Mouse (Mus musculus) kidney, adult 2 months (tissue): ENCODE measurements around the gene 1700069L16Rik. TPM values are rescaled to one million over a fixed set of nuclear protein-coding genes. Genes with fewer than 3 reads are reported as not detected.

Experiments
- DNase-seq: peaks from one replicate; pipeline ENCODE4 v3.0.0; 2021
- H3K27ac ChIP-seq: fragments of 200-500 bp; 2 replicates; pipeline ENCODE4 v1.5.1; 2012; ENCODE audit warnings: low read depth, low read length, control low read depth, inconsistent platforms; ENCODE audit not compliant: insufficient read depth
- H3K27me3 ChIP-seq: fragments of 200-500 bp; replicated peaks from 2 replicates; pipeline ENCODE4 v1.6.1; 2012; ENCODE audit warnings: mild to moderate bottlenecking, moderate library complexity, low read length, inconsistent platforms; ENCODE audit not compliant: control insufficient read depth, insufficient read depth
- H3K36me3 ChIP-seq: fragments of 200-500 bp; 2 replicates; pipeline ENCODE4 v1.6.1; 2012; ENCODE audit warnings: mild to moderate bottlenecking, moderate library complexity, low read length, inconsistent platforms; ENCODE audit not compliant: control insufficient read depth, insufficient read depth
- H3K4me1 ChIP-seq: fragments of 200-500 bp; 2 replicates; pipeline ENCODE4 v1.6.1; 2011; ENCODE audit warnings: low read length; ENCODE audit not compliant: control insufficient read depth, insufficient read depth
- H3K4me3 ChIP-seq: fragments of 200-500 bp; 2 replicates; pipeline ENCODE4 v1.5.1; 2011; ENCODE audit warnings: mild to moderate bottlenecking, low read depth, low read length, control low read depth; ENCODE audit not compliant: insufficient read depth
- CTCF ChIP-seq: fragments of 200-500 bp; conservative IDR thresholded peaks from 2 replicates; pipeline ENCODE4 v1.5.1; 2011; ENCODE audit warnings: low read depth, mild to moderate bottlenecking, control low read depth, low read length, moderate library complexity, mixed read lengths; ENCODE audit not compliant: insufficient read depth, insufficient read length
- POLR2A ChIP-seq: fragments of 200-500 bp; IDR thresholded peaks from one replicate; pipeline ENCODE4 v1.6.1; 2011; ENCODE audit warnings: low read depth, low read length, control low read depth
- WGBS: fragments of 180-500 bp; shearing (Covaris S2); methylation state at CpG from one replicate; pipeline ENCODE4 v1.1.7; 2018; 5-methylcytosine and 5-hydroxymethylcytosine counted together
- polyA plus RNA-seq: library from polyadenylated mRNA; depleted of rRNA; stranded (reverse); fragments of >200 nt; gene quantifications from 2 replicates; pipeline ENCODE4 v1.2.3, GENCODE M21; 2012

Gene 1700069L16Rik
- polyA plus RNA-seq, 1 experiment, result not detected

DNA sequence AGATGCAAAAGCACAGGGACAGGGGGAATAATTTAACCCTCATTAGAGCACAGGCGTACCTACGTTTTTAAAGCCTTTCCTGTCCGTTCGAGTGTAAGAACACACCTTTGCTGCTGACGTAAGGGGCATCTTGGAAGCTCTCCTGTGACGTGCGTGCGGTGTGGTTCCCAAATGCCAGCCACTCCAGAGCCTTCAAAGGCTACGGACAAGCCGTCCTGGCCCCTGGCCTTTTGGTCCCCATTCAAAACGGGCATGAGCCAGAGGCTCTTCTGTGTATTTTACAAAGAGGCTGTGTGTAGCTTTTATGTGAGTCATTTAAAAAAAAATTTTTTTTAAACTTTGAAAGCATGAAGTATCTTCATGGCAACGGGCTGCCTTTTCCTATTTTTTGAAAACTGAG, 69.8 kb downstream of the 1700069L16Rik start:
- 74% methylated on average over 12 of the region's 12 CpGs for WGBS
- DNase-seq, result no peak
- Histone ChIP-seq H3K4me1 (no peaks in the 10 kb centered on the region), H3K4me3 (no peak overlapping the region), H3K36me3 (no peaks in the 10 kb centered on the region), H3K27ac (no peak overlapping the region), H3K27me3 (no peaks in the 10 kb centered on the region)
- TF ChIP-seq CTCF, result no peak
- TF ChIP-seq POLR2A, result no peak

DNA sequence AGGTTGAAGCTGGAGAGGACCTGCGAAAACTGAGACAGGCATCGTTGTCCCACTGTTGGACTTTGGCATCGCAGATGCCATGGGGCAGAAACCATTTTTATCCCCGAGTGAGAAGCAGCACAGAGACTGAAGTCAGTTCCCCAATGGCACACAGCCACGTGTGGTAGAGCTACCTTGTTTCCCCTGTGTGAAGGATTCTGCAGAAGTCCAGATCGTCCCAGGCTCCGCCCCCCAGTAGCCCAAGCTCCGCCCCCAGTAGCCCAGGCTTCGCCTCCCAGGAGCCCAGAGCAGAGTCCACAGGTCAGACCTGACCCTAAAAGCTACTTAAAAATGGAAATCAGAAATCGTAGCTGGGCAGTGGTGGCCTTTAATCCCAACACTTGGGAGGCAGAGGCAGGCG, 70.4 kb downstream of the 1700069L16Rik start:
- 74% methylated on average over 11 of the region's 11 CpGs for WGBS
- no peak for DNase-seq
- TF ChIP-seq POLR2A, result no peak
- TF ChIP-seq CTCF, result no peak
- H3K27me3 ChIP-seq, result no peaks in the 10 kb centered on the region
- no peak overlapping the region for H3K27ac ChIP-seq
- H3K4me3 ChIP-seq, result no peak overlapping the region
- no peaks in the 10 kb centered on the region for H3K36me3 ChIP-seq
- H3K4me1 ChIP-seq, result no peaks in the 10 kb centered on the region

DNA sequence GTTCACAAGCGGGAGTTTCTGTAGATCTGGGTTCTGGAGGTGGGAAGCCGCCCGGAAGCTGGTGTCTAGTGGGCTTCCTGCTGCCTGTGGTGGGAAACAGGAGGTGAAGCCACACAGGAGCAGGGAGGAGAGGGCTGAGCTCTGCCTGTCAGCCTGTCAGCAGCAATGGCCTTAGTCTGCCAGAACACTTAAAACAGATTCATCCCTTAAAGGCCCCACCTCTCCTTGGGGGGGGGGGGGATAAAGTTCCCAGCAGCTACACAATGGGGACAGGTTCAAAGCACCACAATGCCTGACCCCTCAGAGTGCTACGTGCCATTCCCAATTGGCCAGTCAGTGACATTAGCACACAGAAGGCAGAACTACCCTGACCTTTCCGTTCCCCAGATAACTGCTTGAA, 72.4 kb downstream of the 1700069L16Rik start:
- TF ChIP-seq CTCF (no peak), POLR2A (no peak)
- Histone ChIP-seq H3K27ac (no peak overlapping the region), H3K4me1 (no peaks in the 10 kb centered on the region), H3K4me3 (no peak overlapping the region), H3K36me3 (no peaks in the 10 kb centered on the region), H3K27me3 (no peaks in the 10 kb centered on the region)
- peak; percentile 18 for DNase-seq
- 31% methylated on average over 5 of the region's 5 CpGs for WGBS

DNA sequence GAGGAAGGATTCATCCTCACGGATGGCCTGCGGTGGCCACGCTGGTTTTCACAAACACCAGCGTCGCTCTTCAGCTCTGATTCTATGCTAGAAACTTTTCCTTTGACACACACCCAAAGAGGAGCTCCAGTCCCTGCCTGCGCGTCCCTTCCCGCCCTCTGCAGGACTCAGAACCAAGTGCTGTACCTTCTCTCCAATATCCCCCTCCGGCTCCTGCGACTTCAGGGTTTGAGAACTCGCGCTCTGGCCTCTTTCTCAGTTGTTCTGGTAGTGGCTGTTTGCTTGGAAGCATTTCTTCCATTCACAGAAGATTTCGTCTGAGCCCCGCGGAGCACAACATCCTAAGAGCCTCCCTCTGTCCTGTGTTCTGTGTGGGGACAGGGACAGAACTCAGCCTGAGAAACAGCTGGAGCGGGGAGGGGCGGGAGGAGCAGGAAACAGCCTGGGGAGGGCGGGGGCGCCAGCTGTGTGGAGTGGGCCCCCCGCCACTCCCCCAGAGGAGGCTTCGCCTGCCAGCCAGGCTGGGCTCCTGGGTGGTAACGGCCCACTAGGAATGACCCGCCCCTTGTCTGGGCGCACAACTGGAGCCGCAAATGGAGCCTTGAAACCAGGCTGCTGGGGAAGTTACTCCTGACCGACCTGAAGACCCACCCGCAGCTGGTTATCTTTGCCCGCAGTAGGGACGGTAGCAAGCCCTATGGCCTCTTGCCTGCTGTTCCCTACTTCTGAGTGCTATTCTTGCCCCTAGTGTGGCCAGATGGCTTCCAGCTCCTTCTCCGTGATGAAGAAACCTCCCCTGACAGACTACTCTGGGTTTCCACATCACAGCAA, 74.3 kb downstream of the 1700069L16Rik start, which contains the start of gene Cmklr1:
TSS of gene Cmklr1 (minus strand) at position 392 of the 831 bp plus-strand sequence.
- peak; percentile 52 for DNase-seq
- WGBS, result 4% methylated on average over 30 of the region's 30 CpGs
- Histone ChIP-seq H3K27me3 (no peaks in the 10 kb centered on the region), H3K36me3 (no peaks in the 10 kb centered on the region), H3K27ac (0 out of 2 replicates have a peak within 1 kb of the TSS, but pooled peaks have one; percentile 12), H3K4me3 (peak within 1 kb of the TSS; percentile 51), H3K4me1 (no peaks in the 10 kb centered on the region)
- no peak for TF ChIP-seq CTCF
- TF ChIP-seq POLR2A, result no peak

DNA sequence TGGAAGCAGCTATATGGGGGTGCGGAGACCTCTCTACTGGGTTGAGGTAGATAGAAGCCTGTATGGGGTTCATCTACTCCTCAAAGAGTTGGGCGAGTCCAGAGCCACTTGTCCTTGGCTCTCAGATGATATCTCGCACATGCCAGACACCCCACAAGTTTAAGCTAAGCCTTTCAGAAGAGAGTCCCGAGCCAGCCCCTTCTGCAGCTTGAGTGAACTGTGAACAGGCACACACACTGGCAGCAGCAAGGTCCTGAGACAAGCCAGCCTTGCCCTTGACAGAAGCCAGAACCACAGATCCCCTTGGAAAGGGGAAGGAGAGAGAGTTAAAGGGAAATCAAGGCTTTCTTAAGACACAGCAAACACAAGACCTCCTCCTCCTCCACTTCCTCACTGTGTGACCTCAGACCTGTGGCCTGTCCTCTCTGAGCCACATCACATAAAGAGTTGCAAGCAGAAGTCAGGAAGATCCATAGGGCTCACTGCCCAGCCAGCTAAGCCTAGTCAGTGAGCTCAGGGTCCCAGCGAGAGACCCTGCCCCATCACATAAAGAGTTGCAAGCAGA, 75.8 kb downstream of the 1700069L16Rik start:
- Histone ChIP-seq H3K36me3 (no peaks in the 10 kb centered on the region), H3K27ac (no peak overlapping the region), H3K4me1 (no peaks in the 10 kb centered on the region), H3K4me3 (peak overlapping the region; percentile 2; the same call in 1 of the 2 replicates), H3K27me3 (no peaks in the 10 kb centered on the region)
- TF ChIP-seq CTCF (no peak), POLR2A (no peak)
- DNase-seq, result no peak
- WGBS, result 84% methylated on average over 5 of the region's 5 CpGs

DNA sequence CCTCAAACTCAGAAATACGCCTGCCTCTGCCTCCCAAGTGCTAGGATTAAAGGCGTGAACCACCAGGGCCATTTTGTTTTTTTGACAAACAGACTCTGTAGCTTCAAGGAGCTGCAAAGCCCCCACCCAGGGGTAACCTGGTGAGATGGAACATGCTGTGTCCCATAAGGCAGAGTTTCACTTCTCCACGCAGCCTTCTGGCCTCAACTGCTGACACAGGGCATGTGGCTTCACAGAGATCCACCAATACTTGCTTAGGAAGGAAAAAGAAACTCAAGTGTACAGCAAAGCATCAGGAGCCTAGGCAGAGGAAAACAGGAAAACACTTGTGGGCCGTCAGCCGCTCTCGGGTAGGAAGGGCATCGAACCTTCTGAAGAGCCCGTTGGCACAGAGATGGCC, 77.4 kb downstream of the 1700069L16Rik start:
- no peaks in the 10 kb centered on the region for H3K36me3 ChIP-seq
- 80% methylated on average over 8 of the region's 8 CpGs for WGBS
- H3K27me3 ChIP-seq, result no peaks in the 10 kb centered on the region
- peak; percentile 19 for DNase-seq
- H3K4me1 ChIP-seq, result no peaks in the 10 kb centered on the region
- no peak overlapping the region for H3K4me3 ChIP-seq
- H3K27ac ChIP-seq, result no peak overlapping the region
- no peak for TF ChIP-seq POLR2A
- TF ChIP-seq CTCF, result no peak

DNA sequence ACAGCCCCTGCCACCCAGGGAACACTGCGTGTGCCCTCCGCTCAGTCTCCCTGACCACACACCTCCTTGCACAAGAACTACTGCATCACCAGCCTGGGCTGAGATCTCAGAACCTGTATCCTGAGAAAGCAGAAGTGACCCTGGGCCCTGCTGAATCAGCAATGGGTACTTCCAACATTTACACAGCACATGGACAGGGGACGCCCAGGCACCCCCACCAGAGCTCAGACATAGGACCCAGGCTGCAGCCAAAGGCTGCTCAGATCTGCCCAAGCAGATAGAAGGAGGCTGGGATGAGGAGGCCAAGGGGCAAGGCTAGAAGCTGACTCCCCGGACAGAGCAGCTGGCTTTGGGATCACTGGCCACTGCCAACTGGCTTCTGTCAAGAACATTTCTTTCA, 80.1 kb downstream of the 1700069L16Rik start:
- no peak overlapping the region for H3K4me3 ChIP-seq
- DNase-seq, result peak; percentile 24
- H3K27ac ChIP-seq, result no peak overlapping the region
- no peaks in the 10 kb centered on the region for H3K27me3 ChIP-seq
- WGBS, result 87% methylated on average over 4 of the region's 4 CpGs
- H3K4me1 ChIP-seq, result no peaks in the 10 kb centered on the region
- TF ChIP-seq POLR2A (no peak), CTCF (no peak)
- no peaks in the 10 kb centered on the region for H3K36me3 ChIP-seq
